Mouse (Mus musculus): ENCODE measurements around the gene Csrnp3. TPM values are rescaled to one million over a fixed set of nuclear protein-coding genes. Genes with fewer than 3 reads are reported as not detected.

The Csrnp3 gene
- total RNA-seq, 2 experiments from 2014 or later: not detected

- ATAC-seq (replicated peaks; ENCODE audit: low FRiP score, low TSS enrichment, poor library complexity, severe bottlenecking): no peak
Observed at GRCm38 (mm10) chr2:65859767-65860727, 14.5 kb downstream of the Csrnp3 start.

- ATAC-seq (replicated peaks; ENCODE audit: low FRiP score, low TSS enrichment, poor library complexity, severe bottlenecking): no peak
Observed at GRCm38 (mm10) chr2:65864778-65865339, 19.3 kb downstream of the Csrnp3 start.

DNA sequence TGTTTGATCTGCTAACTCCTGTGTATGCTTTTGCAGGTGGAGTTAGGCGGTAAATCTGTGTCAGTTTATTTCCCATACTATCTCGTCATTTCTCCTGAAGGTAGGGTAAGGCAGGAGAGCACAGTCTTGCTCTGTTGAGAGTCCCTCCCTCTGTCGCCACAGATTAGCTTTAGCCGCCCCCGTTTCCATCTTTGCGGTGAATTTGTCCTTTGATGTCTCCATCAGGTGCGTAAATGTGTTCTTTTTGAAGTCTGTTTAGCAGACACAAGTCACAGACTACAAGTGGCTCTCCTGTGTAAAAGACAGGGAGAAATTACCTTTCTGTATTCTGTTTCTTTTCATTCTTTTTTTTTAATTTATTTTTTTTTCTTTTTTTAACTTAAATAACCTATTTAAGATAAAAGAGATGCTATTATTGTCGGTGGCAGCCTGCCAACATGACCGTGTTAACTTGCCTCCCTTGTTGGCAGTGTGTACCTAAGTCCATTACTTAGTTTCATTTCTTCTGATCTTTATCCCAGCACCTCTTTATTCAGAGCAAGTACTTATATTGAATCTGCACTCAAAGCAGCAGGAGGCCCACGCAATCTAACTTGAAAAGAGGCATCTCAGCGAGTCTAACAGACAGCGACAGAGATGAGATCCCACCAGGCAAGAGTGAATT, 25.5 kb downstream of the Csrnp3 start:
- ATAC-seq (replicated peaks; ENCODE audit: low FRiP score, low TSS enrichment, poor library complexity, severe bottlenecking): no peak

GRCm38 (mm10) chr2:65891590-65891989, 46.0 kb downstream of the Csrnp3 start:
- ATAC-seq (replicated peaks; ENCODE audit: low FRiP score, low TSS enrichment, poor library complexity, severe bottlenecking): no peak

DNA sequence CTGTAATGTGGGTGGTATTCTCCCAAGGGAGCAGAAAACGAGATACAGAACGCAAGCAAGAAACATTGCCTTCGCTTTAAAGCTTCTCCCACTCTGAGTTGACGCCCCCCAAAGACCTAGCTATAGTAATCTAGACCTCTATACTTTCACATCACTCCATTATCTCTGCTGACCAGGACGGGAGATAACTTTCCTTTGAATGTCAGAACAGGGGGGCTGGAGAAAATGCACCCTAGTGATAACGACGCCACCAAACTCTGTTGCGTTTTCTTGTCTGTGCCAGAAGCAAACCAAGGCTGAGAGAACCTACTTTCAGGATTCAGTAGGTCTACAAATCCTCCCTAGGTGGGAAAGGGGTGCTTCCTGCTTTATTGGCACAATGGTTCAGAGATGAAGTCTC, 47.7 kb downstream of the Csrnp3 start:
- no peak for ATAC-seq (replicated peaks; ENCODE audit: low FRiP score, low TSS enrichment, poor library complexity, severe bottlenecking)

DNA sequence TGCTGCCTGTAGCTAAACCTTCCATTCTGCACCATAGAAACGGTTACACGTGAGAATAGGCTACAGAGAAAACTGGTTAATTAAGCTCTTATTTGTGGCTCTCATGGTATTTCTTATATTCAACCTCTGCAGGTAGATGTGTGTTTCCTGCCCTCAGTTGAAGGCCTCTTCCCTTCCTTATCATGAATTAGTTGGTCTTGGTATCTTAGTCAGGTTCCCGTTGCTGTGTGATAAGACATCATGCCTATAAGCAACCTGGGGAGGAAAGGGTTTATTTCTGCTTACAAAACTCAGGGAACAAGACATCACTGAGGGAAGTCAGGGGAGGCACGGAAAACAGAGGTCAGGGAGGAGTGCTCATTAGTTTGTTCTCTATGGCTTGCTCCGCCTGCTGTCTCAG, 48.7 kb downstream of the Csrnp3 start:
- no peak for ATAC-seq (replicated peaks; ENCODE audit: low FRiP score, low TSS enrichment, poor library complexity, severe bottlenecking)

- no peak for ATAC-seq (replicated peaks; ENCODE audit: low FRiP score, low TSS enrichment, poor library complexity, severe bottlenecking)
Observed at GRCm38 (mm10) chr2:65896542-65896941, 51.0 kb downstream of the Csrnp3 start.

DNA sequence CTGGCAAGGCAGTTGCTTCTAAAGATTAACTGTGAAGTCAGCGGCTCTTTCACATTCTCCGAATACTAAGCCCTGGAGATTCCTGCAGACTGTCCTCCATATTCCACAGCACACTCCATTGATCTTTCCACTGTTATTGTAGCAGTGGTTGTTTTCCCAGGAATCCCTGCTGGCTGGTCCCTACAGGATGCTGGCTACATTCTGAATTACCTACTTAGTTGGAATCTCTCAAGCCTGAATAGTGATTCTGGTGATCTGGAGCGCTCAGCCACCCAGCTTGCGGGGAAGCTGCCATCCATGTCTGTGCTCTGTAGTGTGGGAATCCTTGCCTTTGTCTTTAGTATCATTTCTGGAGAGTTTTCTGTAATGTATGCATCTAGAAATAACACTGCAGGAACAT, 51.5 kb downstream of the Csrnp3 start:
- ATAC-seq (replicated peaks; ENCODE audit: low FRiP score, low TSS enrichment, poor library complexity, severe bottlenecking): no peak

- ATAC-seq (replicated peaks; ENCODE audit: low FRiP score, low TSS enrichment, poor library complexity, severe bottlenecking): no peak
Observed at GRCm38 (mm10) chr2:65899478-65899877, 53.9 kb downstream of the Csrnp3 start.

- no peak for ATAC-seq (replicated peaks; ENCODE audit: low FRiP score, low TSS enrichment, poor library complexity, severe bottlenecking)
Observed at GRCm38 (mm10) chr2:65908526-65908925, 63.0 kb downstream of the Csrnp3 start.

GRCm38 (mm10) chr2:65909724-65910521, 64.4 kb downstream of the Csrnp3 start:
- no peak for ATAC-seq (replicated peaks; ENCODE audit: low FRiP score, low TSS enrichment, poor library complexity, severe bottlenecking)

- ATAC-seq (replicated peaks; ENCODE audit: low FRiP score, low TSS enrichment, poor library complexity, severe bottlenecking): no peak
Observed at GRCm38 (mm10) chr2:65915994-65916393, 70.4 kb downstream of the Csrnp3 start.

DNA sequence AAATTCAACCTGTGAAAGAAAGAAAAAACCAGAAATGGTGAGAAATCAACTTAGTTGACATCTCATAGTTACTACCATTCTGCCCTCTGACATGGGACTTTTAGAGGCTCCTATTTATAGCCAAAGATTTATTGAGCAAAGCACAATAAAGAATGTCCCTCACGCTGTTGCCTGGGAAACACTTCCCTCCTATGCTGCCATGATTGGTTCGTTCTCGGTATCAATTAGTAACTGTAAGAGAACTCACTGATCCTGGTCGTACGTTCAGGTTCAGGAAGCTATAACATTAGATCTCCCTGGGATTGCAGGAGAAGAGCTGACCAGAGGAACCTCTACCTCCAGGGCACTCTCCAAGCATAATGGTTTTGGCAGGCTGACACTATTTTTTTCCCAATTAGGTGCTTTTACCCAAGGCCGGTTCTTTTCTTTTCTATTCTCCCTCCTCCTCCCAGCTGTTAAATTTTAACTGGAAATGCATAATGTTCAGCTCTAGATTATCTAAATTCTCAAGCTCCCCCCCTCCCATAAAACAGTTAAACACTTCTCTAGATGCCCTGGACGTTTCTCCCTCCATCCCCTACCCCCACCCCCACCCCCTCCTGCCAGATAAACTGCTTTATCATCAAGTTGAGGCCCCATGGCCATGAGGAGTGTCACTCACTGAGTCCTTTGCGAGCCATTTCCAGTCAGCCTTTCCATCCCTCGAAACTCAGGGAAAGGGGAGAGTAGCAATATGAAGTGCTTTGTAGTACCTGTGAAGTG, 75.3 kb downstream of the Csrnp3 start:
- ATAC-seq (replicated peaks; ENCODE audit: low FRiP score, low TSS enrichment, poor library complexity, severe bottlenecking): no peak

DNA sequence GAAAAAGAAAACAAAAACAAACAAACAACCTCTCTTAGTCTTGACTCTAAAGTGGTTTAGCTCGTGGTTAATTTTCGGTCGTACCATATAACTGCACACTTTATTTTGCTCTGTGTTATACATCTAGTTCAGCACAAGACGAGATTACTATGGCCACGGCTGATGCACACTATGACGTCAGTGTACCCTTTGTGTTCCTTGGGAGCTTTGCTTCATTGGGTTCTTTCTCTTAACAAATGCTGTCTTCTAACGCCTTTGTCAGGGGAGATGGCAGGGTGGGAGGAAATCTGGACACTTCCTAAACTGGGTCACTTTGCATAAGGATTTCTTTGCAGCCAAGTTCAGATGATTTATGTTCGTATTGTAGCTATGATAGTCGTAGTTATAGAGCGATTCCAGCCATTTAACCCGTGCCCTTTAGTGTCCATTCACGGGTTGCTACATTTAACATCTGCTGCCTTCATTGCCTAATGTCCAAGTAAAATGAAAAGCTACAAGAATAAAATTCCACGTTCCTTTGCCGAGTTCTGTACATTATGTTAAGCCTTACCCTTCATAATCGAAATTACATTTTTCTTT, 79.9 kb downstream of the Csrnp3 start:
- no peak for ATAC-seq (replicated peaks; ENCODE audit: low FRiP score, low TSS enrichment, poor library complexity, severe bottlenecking)

- ATAC-seq (replicated peaks; ENCODE audit: low FRiP score, low TSS enrichment, poor library complexity, severe bottlenecking): no peak
Observed at GRCm38 (mm10) chr2:65926935-65927708, 81.6 kb downstream of the Csrnp3 start.

DNA sequence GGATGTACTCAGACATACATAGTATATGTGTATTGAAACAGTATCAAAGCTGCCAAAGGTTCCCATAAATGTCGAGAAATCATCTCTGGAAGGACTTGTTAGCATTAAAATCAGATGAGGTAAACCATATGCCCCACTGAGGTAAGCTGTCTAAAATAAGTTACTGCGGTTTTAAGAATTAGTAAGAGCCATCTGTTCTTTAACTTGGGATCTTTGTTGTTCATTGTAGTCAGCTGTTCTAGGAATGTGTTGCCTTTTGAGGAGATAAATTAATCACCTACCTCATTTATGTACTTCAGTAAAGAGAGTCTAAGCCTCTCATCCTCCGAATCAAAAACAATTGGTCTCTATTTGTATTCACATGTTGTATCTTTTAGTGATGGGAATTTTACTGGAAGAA, 83.7 kb downstream of the Csrnp3 start:
- no peak for ATAC-seq (replicated peaks; ENCODE audit: low FRiP score, low TSS enrichment, poor library complexity, severe bottlenecking)

GRCm38 (mm10) chr2:65929927-65930326, 84.4 kb downstream of the Csrnp3 start:
- ATAC-seq (replicated peaks; ENCODE audit: low FRiP score, low TSS enrichment, poor library complexity, severe bottlenecking): no peak

DNA sequence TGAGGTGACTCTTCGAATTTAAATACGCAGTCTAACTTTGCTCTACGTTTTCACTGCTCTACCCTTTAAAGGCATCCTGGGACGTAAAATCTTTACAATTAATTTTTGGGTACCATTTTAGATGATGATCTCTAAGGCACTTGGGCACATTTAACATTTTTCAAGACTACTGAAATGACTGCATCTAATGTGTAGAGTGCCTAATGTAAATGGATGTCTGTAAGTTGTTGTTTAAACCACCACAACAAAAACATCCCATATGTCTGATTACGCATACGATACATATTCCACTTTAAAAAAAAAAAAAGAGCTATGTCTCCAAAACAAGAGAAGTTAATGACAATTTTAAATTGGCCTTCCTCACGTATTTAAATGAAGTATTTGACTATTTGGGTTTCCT, 85.7 kb downstream of the Csrnp3 start:
- ATAC-seq (replicated peaks; ENCODE audit: low FRiP score, low TSS enrichment, poor library complexity, severe bottlenecking): no peak
